Mouse (Mus musculus): ENCODE data around the gene Gm28635. TPM values are rescaled to one million over a fixed set of nuclear protein-coding genes. Genes with fewer than 3 reads are reported as not detected.

Gm28635 gene
- total RNA-seq (2021) = 1 to 10 TPM; 3.3 to 8.3 TPM

DNA sequence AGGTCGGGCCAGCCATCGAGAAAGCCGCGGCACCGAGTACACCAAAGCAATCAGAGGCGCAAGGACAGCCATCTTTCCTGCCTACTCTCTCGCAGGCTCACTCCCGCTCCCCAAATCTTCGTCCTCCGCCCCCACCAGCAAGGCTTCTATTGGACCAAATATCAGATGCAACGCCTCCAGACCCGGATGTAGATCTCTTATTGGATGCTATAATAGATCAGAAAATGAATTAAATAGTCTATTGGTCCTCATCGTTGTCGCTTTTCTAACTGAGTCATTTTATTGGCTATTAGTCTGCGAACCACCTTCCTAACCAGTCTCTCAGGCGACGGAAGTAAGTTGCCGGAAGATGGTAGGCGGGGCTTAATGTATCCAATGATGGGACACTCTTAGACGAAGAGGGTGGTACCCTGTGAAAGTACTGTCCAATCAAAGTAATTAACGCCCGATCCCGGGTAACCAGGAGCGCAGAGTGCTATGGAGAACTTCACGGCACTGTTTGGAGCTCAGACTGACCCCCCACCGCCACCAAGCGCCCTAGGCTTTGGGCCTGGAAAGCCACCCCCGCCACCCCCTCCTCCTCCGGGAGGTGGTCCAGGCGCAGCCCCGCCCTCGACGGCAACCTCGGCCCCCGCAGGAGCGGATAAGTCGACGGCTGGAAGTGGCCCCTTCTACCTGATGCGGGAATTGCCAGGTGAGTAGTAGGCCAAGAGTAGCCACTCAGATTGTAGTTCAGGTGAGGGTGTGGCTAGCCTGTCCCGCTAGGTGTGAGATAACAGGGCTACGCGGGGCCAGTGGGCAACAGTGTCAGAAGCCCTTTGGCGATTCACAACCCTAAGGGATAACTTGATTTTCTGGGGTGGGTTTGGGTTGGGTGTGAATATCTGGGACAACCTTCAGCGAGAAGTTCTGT is at the start of gene Gm28635, which contains the start of gene Med19:
Gene Gm28635, minus strand, starts transcription at position 74 of the 913 bp plus-strand sequence.
Gene Med19, plus strand, starts transcription at position 435 of the 913 bp plus-strand sequence.
- intact Hi-C loops (cut with DNase I) = loop anchor here (2.0 to 5.0 kb wide), 2 partner anchors 37 to 119 kb away; partner anchors contain the start of genes Ube2l6 and Zdhhc5
- DNase-seq = peak; percentile 86 to 87

GRCm38 (mm10) chr2:84727172-84727858 is 49.5 kb upstream of the Gm28635 start, which contains the start of gene Clp1:
Gene Clp1 (minus strand): TSS chr2:84727350.
- DNase-seq = peak; percentile 93 to 95
- intact Hi-C loops (cut with DNase I) = no loop called here

- intact Hi-C loops (cut with DNase I) = loop anchor here (1.0 kb wide), 1 partner anchor 10 kb away; no protein-coding TSS in a partner anchor
- no peak for DNase-seq
Observed at GRCm38 (mm10) chr2:84726716-84727115, 48.9 kb upstream of the Gm28635 start.

- intact Hi-C loops (cut with DNase I) = loop anchor here (1.0 kb wide), 1 partner anchor 9 kb away; no protein-coding TSS in a partner anchor
- DNase-seq = no peak
Observed at GRCm38 (mm10) chr2:84725770-84726169, 47.9 kb upstream of the Gm28635 start.

DNA sequence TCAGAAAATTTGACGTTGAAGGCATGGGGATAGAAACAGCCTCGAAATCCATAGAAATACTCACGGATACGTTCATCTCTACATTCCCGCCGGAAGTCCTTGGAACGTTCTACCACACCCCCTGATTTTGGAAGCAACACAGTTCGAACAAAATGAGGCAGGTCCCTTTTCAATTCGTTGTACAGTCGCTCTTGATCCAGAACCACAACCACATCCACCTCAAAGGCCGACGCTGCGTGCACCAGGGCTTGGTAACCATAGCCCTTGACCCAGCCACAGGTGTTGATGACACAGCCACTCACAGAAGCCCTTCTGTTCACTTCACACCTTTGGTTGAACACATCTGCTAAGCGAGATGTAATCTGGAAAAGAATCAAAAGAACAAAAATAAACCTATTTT is 46.0 kb upstream of the Gm28635 start:
- no peak for DNase-seq

DNA sequence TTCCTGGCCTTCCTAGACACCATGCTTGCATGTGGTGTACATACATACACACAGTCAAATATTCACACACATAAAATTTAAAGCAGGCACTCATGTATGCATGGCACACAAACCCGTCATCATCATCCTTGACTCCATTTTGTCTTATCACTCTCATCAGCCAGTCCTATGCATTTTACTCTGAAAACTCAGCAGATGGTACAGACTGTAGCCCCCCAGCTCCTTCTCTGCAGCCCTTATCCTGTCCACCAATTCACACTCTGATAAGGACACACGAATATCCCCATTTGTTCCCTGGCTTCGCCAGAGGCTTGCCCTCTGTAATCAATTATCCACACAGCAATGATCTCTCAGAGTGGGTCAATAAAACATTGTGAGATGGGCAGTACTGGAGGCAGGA is 43.3 kb upstream of the Gm28635 start:
- no peak for DNase-seq
- intact Hi-C loops (cut with DNase I) = no loop called here

More for the DNA sequence above, 46.0 kb upstream of the Gm28635 start:
- intact Hi-C loops (cut with DNase I) = no loop called here

DNA sequence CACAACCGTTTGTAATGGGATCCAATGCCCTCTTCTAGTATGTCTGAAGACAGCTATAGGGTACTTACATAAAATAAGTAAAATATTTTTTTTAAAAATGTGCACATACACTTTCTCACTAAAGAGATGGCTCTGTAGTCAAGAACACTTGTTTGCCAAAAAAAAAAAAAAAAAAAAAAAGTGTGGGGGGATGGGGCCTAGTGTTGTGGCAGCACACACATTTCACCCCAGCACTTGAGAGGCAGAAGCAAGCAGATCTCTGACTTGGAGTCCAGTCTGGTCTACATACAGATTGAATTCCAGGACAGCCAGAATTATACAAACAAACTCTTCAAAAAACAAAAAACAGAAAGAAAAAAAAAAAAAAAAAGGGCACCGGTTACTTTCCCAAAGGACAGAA is 42.9 kb upstream of the Gm28635 start:
- no peak for DNase-seq
- intact Hi-C loops (cut with DNase I) = no loop called here

DNA sequence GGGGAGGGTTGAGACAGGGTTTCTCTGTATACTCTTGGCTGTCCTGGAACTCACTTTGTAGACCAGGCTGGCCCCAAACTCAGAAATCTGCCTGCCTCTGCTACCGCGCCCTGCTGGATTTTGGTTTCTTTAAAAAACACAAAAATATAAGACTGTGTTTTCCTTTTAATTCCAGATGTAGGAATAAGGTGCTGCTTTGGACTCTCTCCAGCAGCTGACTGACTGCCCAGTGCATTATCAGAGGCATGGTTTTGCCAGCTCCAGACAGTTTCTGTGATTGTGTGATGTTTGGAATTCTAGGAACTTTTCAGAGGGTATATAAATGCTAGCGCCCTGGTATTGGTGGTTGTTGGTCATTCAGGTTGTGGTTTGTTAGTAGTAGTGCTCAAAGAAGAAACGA is 39.5 kb upstream of the Gm28635 start:
- intact Hi-C loops (cut with DNase I) = loop anchor here (10.0 kb wide), 2 partner anchors 327 to 1073 kb away; partner anchors contain the start of genes Tnks1bp1 and Zc3h15
- DNase-seq = no peak

GRCm38 (mm10) chr2:84716423-84717355 is 38.8 kb upstream of the Gm28635 start:
- no peak for DNase-seq
- intact Hi-C loops (cut with DNase I) = loop anchor here (1.0 to 10.0 kb wide), 3 partner anchors 10 to 1072 kb away; partner anchors contain the start of genes Tnks1bp1 and Zc3h15

GRCm38 (mm10) chr2:84715562-84716361 is 37.9 kb upstream of the Gm28635 start:
- peak; percentile 65 to 83 for DNase-seq
- intact Hi-C loops (cut with DNase I) = loop anchor here (1.0 to 10.0 kb wide), 4 partner anchors 11 to 1071 kb away; partner anchors contain the start of genes Gm28635, Med19, Tmx2 and Tnks1bp1

DNA sequence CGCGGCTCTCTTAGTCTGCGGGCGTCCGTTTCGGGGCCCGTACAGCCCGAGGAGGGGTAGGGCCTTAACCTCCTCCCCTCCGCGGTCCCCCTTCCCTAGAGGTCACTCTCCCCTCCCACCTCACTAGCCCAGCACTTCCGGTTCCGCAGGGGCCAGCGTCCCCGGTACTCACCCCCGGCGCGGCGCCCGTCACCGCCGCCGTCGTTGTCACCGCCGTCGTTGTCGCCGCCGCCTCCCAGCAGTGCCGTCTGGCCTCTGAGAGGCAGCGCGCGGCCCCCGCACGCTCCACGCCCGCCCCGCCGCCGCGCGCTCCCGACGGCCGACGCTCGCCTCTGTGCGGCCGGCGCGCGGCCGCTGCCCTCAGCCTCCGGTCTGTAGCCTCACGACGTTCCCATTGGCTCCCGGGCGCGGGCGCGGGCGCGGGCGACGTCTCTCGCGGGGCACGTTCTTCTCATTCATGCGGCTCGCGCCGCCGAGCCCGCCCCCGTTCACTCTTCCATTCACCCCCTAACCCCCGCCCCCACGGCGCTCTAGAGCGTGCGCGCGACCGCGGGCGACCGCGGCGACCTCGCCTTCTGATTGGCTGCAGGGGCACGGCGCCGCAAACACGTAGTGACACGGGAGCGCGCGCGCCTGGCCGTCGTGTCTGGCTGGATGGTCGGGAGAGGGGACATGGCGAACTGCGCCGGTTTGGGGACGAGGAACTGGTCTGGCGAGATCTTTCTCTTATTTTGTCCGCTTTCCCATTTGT is 37.1 kb upstream of the Gm28635 start, which contains the start of gene Zdhhc5:
Gene Zdhhc5, minus strand, starts transcription at position 370 of the 751 bp plus-strand sequence.
- peak; percentile 96 to 99 for DNase-seq
- intact Hi-C loops (cut with DNase I) = loop anchor here (2.0 to 10.0 kb wide), 3 partner anchors 36 to 1070 kb away; partner anchors contain the start of genes Gm28635, Med19, Tmx2 and Tnks1bp1

DNA sequence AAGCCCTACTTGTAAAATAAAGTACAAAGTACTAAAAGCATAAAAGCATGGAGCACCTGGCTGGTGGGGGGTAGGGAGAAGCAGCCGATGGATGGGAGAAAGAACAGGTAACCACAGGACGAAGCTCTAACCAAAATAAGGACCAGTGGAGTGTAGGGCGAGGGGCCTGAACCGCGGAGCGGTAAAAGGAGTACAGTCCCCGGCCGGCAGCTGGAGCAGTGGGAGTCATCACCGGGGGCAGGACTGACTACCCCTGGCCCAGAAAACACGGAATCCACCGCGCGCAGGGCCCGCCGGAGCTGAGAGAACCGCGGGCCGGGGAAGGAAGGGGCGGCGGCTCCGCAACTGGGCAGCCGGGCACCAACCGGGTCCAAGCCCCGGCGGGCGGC is 36.6 kb upstream of the Gm28635 start:
- DNase-seq = no peak
- intact Hi-C loops (cut with DNase I) = loop anchor here (2.0 to 10.0 kb wide), 3 partner anchors 36 to 1070 kb away; partner anchors contain the start of genes Gm28635, Med19, Tmx2 and Tnks1bp1

DNA sequence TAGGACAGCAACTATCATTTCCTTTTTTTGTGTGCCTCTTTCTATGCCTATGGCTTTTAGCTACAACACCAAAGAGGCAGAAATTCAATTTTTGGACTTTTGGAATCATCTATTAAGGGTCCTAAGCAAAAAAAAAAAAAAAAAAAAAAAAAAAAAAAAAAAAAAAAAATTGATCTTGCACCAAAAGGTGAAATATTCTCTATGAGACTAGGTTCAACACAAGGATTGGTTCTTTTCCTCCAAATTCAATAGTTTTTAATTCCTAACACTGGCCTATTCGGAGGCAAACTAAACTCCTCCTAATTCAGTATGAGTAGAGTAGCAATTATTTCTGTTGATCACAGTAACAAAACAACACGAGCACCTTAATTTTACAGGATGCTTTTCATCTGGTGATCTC is 34.1 kb upstream of the Gm28635 start:
- intact Hi-C loops (cut with DNase I) = loop anchor here (10.0 kb wide), 2 partner anchors 333 to 1067 kb away; partner anchors contain the start of genes Tnks1bp1 and Zc3h15

GRCm38 (mm10) chr2:84707523-84707922 is 29.7 kb upstream of the Gm28635 start:
- intact Hi-C loops (cut with DNase I) = no loop called here
- DNase-seq = no peak

More for the DNA sequence above, 34.1 kb upstream of the Gm28635 start:
- DNase-seq = no peak

GRCm38 (mm10) chr2:84705295-84705694 is 27.5 kb upstream of the Gm28635 start:
- intact Hi-C loops (cut with DNase I) = no loop called here
- DNase-seq = no peak

DNA sequence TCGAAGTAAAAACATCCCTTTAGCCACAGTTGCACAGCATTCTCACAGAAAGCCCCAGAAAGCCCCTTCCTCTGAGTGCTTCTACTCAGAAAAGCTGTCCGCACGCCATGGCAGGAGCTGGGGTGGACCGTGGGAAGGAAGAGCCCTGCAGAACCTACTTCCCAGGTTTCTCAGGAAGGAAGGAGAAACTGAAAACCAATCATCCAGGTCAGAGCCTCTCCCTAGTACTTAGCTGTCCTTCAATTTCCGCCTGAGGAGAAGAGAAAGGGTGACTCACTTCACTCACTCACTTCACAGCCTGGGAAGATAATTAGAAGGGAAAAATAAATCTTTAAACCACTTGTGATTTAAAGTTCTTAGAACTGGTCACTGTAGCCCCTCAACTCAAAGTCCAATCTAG is 26.5 kb upstream of the Gm28635 start:
- no peak for DNase-seq
- intact Hi-C loops (cut with DNase I) = no loop called here

GRCm38 (mm10) chr2:84703497-84703896 is 25.7 kb upstream of the Gm28635 start:
- no peak for DNase-seq
- intact Hi-C loops (cut with DNase I) = no loop called here

Data from heart, postnatal 36 days (tissue).